32 mouse cellular contexts compared by ENCODE assay signal in the genomic region with DNA sequence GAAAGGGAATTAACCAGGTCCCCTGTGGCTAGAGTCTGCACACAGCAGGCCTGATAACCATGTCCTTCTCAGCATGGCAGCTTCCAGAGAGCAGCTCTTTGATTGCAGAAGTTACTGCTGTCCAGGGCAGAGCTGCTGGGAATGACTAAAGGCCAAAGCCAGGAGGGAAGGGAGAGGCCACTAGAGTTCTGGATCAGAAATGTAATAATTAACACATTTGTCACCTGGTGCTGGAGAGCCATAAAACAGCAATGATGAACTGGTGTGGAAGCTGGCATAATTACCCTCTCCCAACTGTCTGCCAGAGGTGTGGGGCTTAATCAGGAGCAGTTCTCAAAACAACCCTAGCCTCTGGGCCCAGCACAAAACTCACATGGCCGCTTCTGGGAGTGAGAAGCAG.
DNase-seq lines count a peak whose midpoint lies in the region; ATAC-seq and TF ChIP-seq lines count a peak whose summit lies in the region.
"Had no signal": no experiment of that assay in that cellular context is flagged by ENCODE, and none has a peak within 500 bp of the region (broad histone marks: within the 10 kb centered on the region; RNA-seq: fewer than 3 reads in every experiment).

No protein-coding gene starts in this region.

- peak; percentile 4 for DNase-seq in kidney, adult 11 months
- DNase-seq in kidney, adult 8-10 months, result no peak
- no peak for DNase-seq in neural tube, embryonic 10.5 days (ENCODE audit: extremely low spot score, low spot score)
- DNase-seq in testis, postnatal 14 days (ENCODE audit: low spot score), result no peak
- DNase-seq in liver, embryonic 11.5 days (ENCODE audit: low spot score), result no peak
- DNase-seq: adrenal gland, adult 2 months; adrenal gland, postnatal 36 days; B cell, adult 2 months; cerebellum, adult 2 months; cerebellum, postnatal 25 days; gastrocnemius, adult 2 months; heart, postnatal 10 days; kidney, postnatal 14 days; lung, adult 2 months; lung, postnatal 10 days; retina, postnatal 1 day; right cerebral cortex, postnatal 25 days; spleen, adult 18-20 months; thymus, adult 18-20 months; thymus, postnatal 25 days had no signal

- no peaks in the 10 kb centered on the region for H3K27me3 ChIP-seq in neural tube, embryonic 13.5 days
- no peaks in the 10 kb centered on the region for H3K27me3 ChIP-seq in intestine, postnatal 0 days (replicated peaks; ENCODE audit: control insufficient read depth, insufficient read depth, low read length)
- H3K27me3 ChIP-seq in liver, embryonic 11.5 days (replicated peaks; ENCODE audit: control insufficient read depth, insufficient read depth, low read length), result no peaks in the 10 kb centered on the region
- H3K27me3 ChIP-seq: embryonic facial prominence, embryonic 12.5 days; forebrain, embryonic 15.5 days; heart, embryonic 13.5 days; limb, embryonic 15.5 days; midbrain, embryonic 13.5 days; neural tube, embryonic 15.5 days had no signal

- H3K9me3 ChIP-seq in neural tube, embryonic 13.5 days, result no peaks in the 10 kb centered on the region
- H3K9me3 ChIP-seq in intestine, postnatal 0 days (ENCODE audit: control insufficient read depth), result no peaks in the 10 kb centered on the region
- no peaks in the 10 kb centered on the region for H3K9me3 ChIP-seq in liver, embryonic 11.5 days (ENCODE audit: control insufficient read depth, low read length)
- H3K9me3 ChIP-seq: embryonic facial prominence, embryonic 12.5 days; forebrain, embryonic 15.5 days; heart, embryonic 13.5 days; limb, embryonic 15.5 days; midbrain, embryonic 13.5 days; neural tube, embryonic 15.5 days had no signal

- peak overlapping the region; percentile 42; the same call in 1 of the 2 replicates for H3K27ac ChIP-seq in neural tube, embryonic 13.5 days (replicated peaks)
- no peak overlapping the region for H3K27ac ChIP-seq in intestine, postnatal 0 days (ENCODE audit: low read depth, low read length)
- H3K27ac ChIP-seq in liver, embryonic 11.5 days (ENCODE audit: low read depth, low read length), result no peak overlapping the region
- H3K27ac ChIP-seq: embryonic facial prominence, embryonic 12.5 days; forebrain, embryonic 15.5 days; gastrocnemius, adult 2 months; heart, embryonic 13.5 days; hindbrain, embryonic 14.5 days; limb, embryonic 15.5 days; liver, embryonic 14.5 days; macrophage; midbrain, embryonic 13.5 days; neural tube, embryonic 15.5 days had no signal

- 38% methylated on average over 1 of the region's 1 CpGs for WGBS in neural tube, embryonic 13.5 days
- WGBS in intestine, postnatal 0 days, result 56% methylated on average over 1 of the region's 1 CpGs
- 59% methylated on average over 1 of the region's 1 CpGs for WGBS in liver, embryonic 11.5 days

- no peak for ATAC-seq in neural tube, embryonic 13.5 days (ENCODE audit: low read depth)
- ATAC-seq in intestine, postnatal 0 days, result peak; percentile 65
- no peak for ATAC-seq in liver, embryonic 11.5 days (replicated peaks; ENCODE audit: low FRiP score)
- ATAC-seq: activated CD4-positive, CD25-positive, alpha-beta regulatory T cell, adult 4 months; forebrain, embryonic 15.5 days; midbrain, embryonic 13.5 days had no signal

- 0 out of 2 replicates have a peak, but pooled peaks have one; percentile 4 for TF ChIP-seq CTCF in intestine, postnatal 0 days (IDR thresholded peaks at IDR 0.05; ENCODE audit: low read depth)

- no peak overlapping the region for H3K4me3 ChIP-seq in neural tube, embryonic 13.5 days
- no peak overlapping the region for H3K4me3 ChIP-seq in intestine, postnatal 0 days (ENCODE audit: low read depth, low read length)
- H3K4me3 ChIP-seq in liver, embryonic 11.5 days (ENCODE audit: low read depth, low read length), result no peak overlapping the region
- H3K4me3 ChIP-seq: embryonic facial prominence, embryonic 12.5 days; forebrain, embryonic 15.5 days; gastrocnemius, adult 2 months; heart, embryonic 13.5 days; limb, embryonic 15.5 days; midbrain, embryonic 13.5 days; neural tube, embryonic 15.5 days had no signal

- H3K9ac ChIP-seq in neural tube, embryonic 13.5 days, result no peak overlapping the region
- no peak overlapping the region for H3K9ac ChIP-seq in intestine, postnatal 0 days (ENCODE audit: low read depth, low read length)
- H3K9ac ChIP-seq in liver, embryonic 11.5 days (ENCODE audit: low read depth, low read length), result no peak overlapping the region
- H3K9ac ChIP-seq: embryonic facial prominence, embryonic 12.5 days; forebrain, embryonic 15.5 days; heart, embryonic 13.5 days; hindbrain, embryonic 14.5 days; limb, embryonic 15.5 days; liver, embryonic 14.5 days; midbrain, embryonic 13.5 days; neural tube, embryonic 15.5 days had no signal

- peaks cover 28% of the 10 kb centered on the region for H3K4me1 ChIP-seq in neural tube, embryonic 13.5 days (replicated peaks)
- H3K4me1 ChIP-seq in intestine, postnatal 0 days (replicated peaks; ENCODE audit: control insufficient read depth, insufficient read depth, low read length), result peaks cover 4% of the 10 kb centered on the region; the same call in 1 of the 2 replicates
- H3K4me1 ChIP-seq in liver, embryonic 11.5 days (replicated peaks; ENCODE audit: control insufficient read depth, insufficient read depth, low read length), result no peaks in the 10 kb centered on the region

- no peak overlapping the region for H3K4me2 ChIP-seq in neural tube, embryonic 13.5 days
- no peak overlapping the region for H3K4me2 ChIP-seq in intestine, postnatal 0 days (replicated peaks; ENCODE audit: low read depth)
- no peak overlapping the region for H3K4me2 ChIP-seq in liver, embryonic 11.5 days
- H3K4me2 ChIP-seq: embryonic facial prominence, embryonic 12.5 days; forebrain, embryonic 15.5 days; heart, embryonic 13.5 days; hindbrain, embryonic 14.5 days; limb, embryonic 15.5 days; midbrain, embryonic 13.5 days; neural tube, embryonic 15.5 days had no signal

- H3K36me3 ChIP-seq in neural tube, embryonic 13.5 days, result no peaks in the 10 kb centered on the region
- H3K36me3 ChIP-seq in intestine, postnatal 0 days (ENCODE audit: control insufficient read depth, insufficient read depth), result no peaks in the 10 kb centered on the region
- H3K36me3 ChIP-seq in liver, embryonic 11.5 days (ENCODE audit: control insufficient read depth, insufficient read depth, low read length), result no peaks in the 10 kb centered on the region
- H3K36me3 ChIP-seq: embryonic facial prominence, embryonic 12.5 days; forebrain, embryonic 15.5 days; heart, embryonic 13.5 days; limb, embryonic 15.5 days; midbrain, embryonic 13.5 days; neural tube, embryonic 15.5 days had no signal
